Mouse (Mus musculus) lung, adult 2 months (tissue): Measurements from ENCODE around the gene Pdhx.

Experiments used
- CTCF ChIP-seq: fragments of 200-500 bp; IDR thresholded peaks from 2 replicates; pipeline ENCODE4 v1.5.1; 2011; ENCODE audit warnings: mild to moderate bottlenecking, low read length, control low read depth; ENCODE audit not compliant: insufficient read depth
- POLR2A ChIP-seq: fragments of 200-500 bp; IDR thresholded peaks from 2 replicates; pipeline ENCODE4 v1.6.1; 2011; ENCODE audit warnings: low read depth, mild to moderate bottlenecking, control low read depth, low read length, borderline replicate concordance; ENCODE audit errors: extremely low read depth

DNA sequence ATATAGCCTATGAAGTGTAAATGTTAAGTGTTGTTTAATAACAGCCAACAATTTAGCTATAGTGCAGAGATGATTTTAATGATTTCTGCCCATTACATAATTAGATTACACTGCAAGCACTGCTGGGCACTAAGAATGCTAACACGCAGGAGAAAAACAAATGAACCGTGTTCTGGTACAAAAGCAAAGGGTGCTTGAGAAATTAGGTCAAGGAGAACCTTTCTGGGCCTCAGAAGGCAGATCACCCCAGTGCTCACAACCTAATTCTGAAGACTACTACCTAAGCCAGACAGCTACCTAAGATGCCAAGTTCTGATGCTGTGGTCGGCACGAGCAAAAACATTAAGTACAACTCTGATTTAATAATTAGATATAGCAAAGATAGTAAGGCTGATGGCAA, 35.5 kb downstream of the Pdhx start:
- TF ChIP-seq CTCF: no peak
- no peak for TF ChIP-seq POLR2A
